In the genomic region with DNA sequence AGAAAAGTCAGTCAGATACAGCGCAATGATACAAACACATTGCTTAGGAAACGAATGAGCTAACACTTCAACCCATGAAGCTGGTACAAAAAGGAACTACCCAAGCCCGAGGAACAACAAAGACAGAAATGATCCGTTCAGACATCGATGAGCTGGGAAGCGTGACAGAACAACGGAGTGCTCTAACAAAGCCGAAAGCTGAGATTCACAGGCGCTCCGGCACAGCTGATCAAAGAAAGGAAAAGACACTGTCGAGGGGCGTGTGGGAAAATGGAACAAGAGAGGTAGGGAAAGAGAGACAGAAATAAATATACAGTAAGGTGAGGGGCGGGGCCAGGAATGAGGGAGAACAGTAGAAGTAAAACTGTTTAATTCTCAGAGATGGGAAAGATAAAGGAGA, we compare ENCODE assay signal across 14 mouse cellular contexts. TPM values are rescaled to one million over a fixed set of nuclear protein-coding genes. Genes with fewer than 3 reads are reported as not detected.
DNase-seq lines count a peak whose midpoint lies in the region; ATAC-seq and TF ChIP-seq lines count a peak whose summit lies in the region.
"Had no signal": no experiment of that assay in that cellular context is flagged by ENCODE, and none has a peak within 500 bp of the region (broad histone marks: within the 10 kb centered on the region; RNA-seq: fewer than 3 reads in every experiment).

No protein-coding gene starts in this region.

- ATAC-seq in frontal cortex, adult (ENCODE audit: low TSS enrichment): 0 out of 2 replicates have a peak, but pooled peaks have one; percentile 9
- peak; percentile 65 for ATAC-seq in forebrain, postnatal 0 days
- ATAC-seq in midbrain, embryonic 12.5 days (ENCODE audit: low FRiP score, low read depth): peak; percentile 51; the same call in 1 of the 2 replicates
- ATAC-seq: liver, postnatal 0 days had no signal

- no peaks in the 10 kb centered on the region for H3K36me3 ChIP-seq in forebrain, postnatal 0 days (ENCODE audit: insufficient read depth)
- no peaks in the 10 kb centered on the region for H3K36me3 ChIP-seq in midbrain, embryonic 12.5 days
- H3K36me3 ChIP-seq: limb, embryonic 12.5 days had no signal

- no peaks in the 10 kb centered on the region for H3K9me3 ChIP-seq in forebrain, postnatal 0 days (ENCODE audit: low read length)
- no peaks in the 10 kb centered on the region for H3K9me3 ChIP-seq in midbrain, embryonic 12.5 days
- H3K9me3 ChIP-seq: heart, embryonic 12.5 days; limb, embryonic 12.5 days had no signal

- peak overlapping the region; percentile 72 for H3K27ac ChIP-seq in forebrain, postnatal 0 days (ENCODE audit: low read depth, low read length)
- H3K27ac ChIP-seq in midbrain, embryonic 12.5 days (replicated peaks): peak overlapping the region; percentile 63
- H3K27ac ChIP-seq in olfactory bulb, adult 2 months (ENCODE audit: insufficient read depth, low read depth, low read length): 0 out of 2 replicates have a peak overlapping the region, but pooled peaks have one; percentile 7
- no peak overlapping the region for H3K27ac ChIP-seq in left cerebral cortex, adult 2 months
- H3K27ac ChIP-seq: layer of hippocampus, adult 2 months; limb, embryonic 12.5 days had no signal

- H3K4me2 ChIP-seq in forebrain, postnatal 0 days (ENCODE audit: low read depth): no peak overlapping the region
- H3K4me2 ChIP-seq in midbrain, embryonic 12.5 days (replicated peaks): no peak overlapping the region
- H3K4me2 ChIP-seq: heart, embryonic 12.5 days; limb, embryonic 12.5 days had no signal

- H3K4me1 ChIP-seq in forebrain, postnatal 0 days (ENCODE audit: insufficient read depth): no peaks in the 10 kb centered on the region
- peaks cover 21% of the 10 kb centered on the region for H3K4me1 ChIP-seq in midbrain, embryonic 12.5 days
- peaks cover 13% of the 10 kb centered on the region; the same call in 1 of the 2 replicates for H3K4me1 ChIP-seq in olfactory bulb, adult 2 months (ENCODE audit: control insufficient read depth, insufficient read depth, low read length)

- intact Hi-C loops in left cerebral cortex, adult 2 months (cut with DNase I): no loop called here
- intact Hi-C loops in left cerebral cortex, postnatal 36 days (cut with DNase I): no loop called here

- no peak for TF ChIP-seq POLR2A in olfactory bulb, adult 2 months (IDR thresholded peaks at IDR 0.05; ENCODE audit: insufficient read depth, low read depth, low read length)

- no peak for DNase-seq in frontal cortex, postnatal 36 days (ENCODE audit: low spot score in 2 of 2)
- peak; percentile 58 for DNase-seq in forebrain, postnatal 0 days
- DNase-seq in left cerebral cortex, adult 2 months (ENCODE audit: extremely low spot score in 1 of 2, low spot score in 2 of 2): no peak
- no peak for DNase-seq in layer of hippocampus, adult 8-10 months (ENCODE audit: low spot score in 2 of 2)
- DNase-seq in left cerebral cortex, postnatal 36 days (ENCODE audit: low spot score in 2 of 2): no peak
- DNase-seq: adrenal gland, postnatal 36 days; cerebellum, adult 11 months; liver, postnatal 0 days had no signal

- H3K27me3 ChIP-seq in forebrain, postnatal 0 days (ENCODE audit: insufficient read depth, low read length): no peaks in the 10 kb centered on the region
- no peaks in the 10 kb centered on the region for H3K27me3 ChIP-seq in midbrain, embryonic 12.5 days
- H3K27me3 ChIP-seq: heart, embryonic 12.5 days; limb, embryonic 12.5 days had no signal

- 33% methylated on average over 13 of the region's 13 CpGs for WGBS in forebrain, postnatal 0 days
- WGBS in midbrain, embryonic 12.5 days: 45% methylated on average over 13 of the region's 13 CpGs
- 57% methylated on average over 13 of the region's 13 CpGs for WGBS in olfactory bulb, adult 2 months

- no peak overlapping the region for H3K4me3 ChIP-seq in forebrain, postnatal 0 days (ENCODE audit: low read depth, low read length)
- no peak overlapping the region for H3K4me3 ChIP-seq in midbrain, embryonic 12.5 days
- no peak overlapping the region for H3K4me3 ChIP-seq in olfactory bulb, adult 2 months (ENCODE audit: insufficient read depth, low read depth, low read length)
- H3K4me3 ChIP-seq in left cerebral cortex, adult 2 months: no peak overlapping the region
- H3K4me3 ChIP-seq: heart, embryonic 12.5 days; layer of hippocampus, adult 2 months; limb, embryonic 12.5 days had no signal

- no peak overlapping the region for H3K9ac ChIP-seq in forebrain, postnatal 0 days
- no peak overlapping the region for H3K9ac ChIP-seq in midbrain, embryonic 12.5 days (replicated peaks)
- H3K9ac ChIP-seq: heart, embryonic 12.5 days; limb, embryonic 12.5 days; liver, postnatal 0 days had no signal

- no peak for TF ChIP-seq CTCF in forebrain, postnatal 0 days (IDR thresholded peaks at IDR 0.05; ENCODE audit: low read depth)
- TF ChIP-seq CTCF in olfactory bulb, adult 2 months (IDR thresholded peaks at IDR 0.05; ENCODE audit: insufficient read depth, low read depth, low read length): no peak
- no peak for TF ChIP-seq CTCF in left cerebral cortex, adult 2 months (IDR thresholded peaks at IDR 0.05)

RNA-seq across cellular contexts. Expression of gene Hhat, which starts 15.8 kb away (rescaled TPM):
- 2.6 and 2.8 TPM in 2 replicates for total RNA-seq in forebrain, postnatal 0 days (2014; rRNA removed)
- polyA plus RNA-seq in forebrain, postnatal 0 days (2015; fragmentation: Nextera tagmentation; extraction: Ambion mirVana): 1.8 TPM in 2 replicates
- 6.5 and 8.1 TPM in 2 replicates for polyA plus RNA-seq in midbrain, embryonic 12.5 days (2016; fragmentation: Nextera tagmentation; extraction: Ambion mirVana)
- not detected in 2 replicates for polyA plus RNA-seq in olfactory bulb, adult 2 months (2012; ENCODE audit: insufficient read depth, insufficient read length, low replicate concordance, missing spikeins)
- total RNA-seq in left cerebral cortex, adult 2 months (2021): 1 to 10 TPM in 1 of 2 experiments, under 1 TPM in 1; 0.81 to 1.3 TPM
- 1 to 10 TPM; 1.4 to 2.1 (median 1.7) TPM for total RNA-seq in layer of hippocampus, adult 8-10 months (2022)
- 1 to 10 TPM; 1.2 to 2.3 TPM for total RNA-seq in left cerebral cortex, postnatal 36 days (2021)

Comparison
In these comparisons a context has a peak if more than half of its experiments do, and no peak if none do; other contexts are left out.
1. ATAC-seq: peak in every context shown above with its lines; median percentile 65 in forebrain, postnatal 0 days; 51 in midbrain, embryonic 12.5 days; 9 in frontal cortex, adult.